Mouse (Mus musculus): ENCODE measurements around the gene Impg1. TPM values are rescaled to one million over a fixed set of nuclear protein-coding genes. Genes with fewer than 3 reads are reported as not detected.

Gene Impg1
- total RNA-seq, 2 experiments from 2014 or later: 0.16 to 0.20 TPM

DNA sequence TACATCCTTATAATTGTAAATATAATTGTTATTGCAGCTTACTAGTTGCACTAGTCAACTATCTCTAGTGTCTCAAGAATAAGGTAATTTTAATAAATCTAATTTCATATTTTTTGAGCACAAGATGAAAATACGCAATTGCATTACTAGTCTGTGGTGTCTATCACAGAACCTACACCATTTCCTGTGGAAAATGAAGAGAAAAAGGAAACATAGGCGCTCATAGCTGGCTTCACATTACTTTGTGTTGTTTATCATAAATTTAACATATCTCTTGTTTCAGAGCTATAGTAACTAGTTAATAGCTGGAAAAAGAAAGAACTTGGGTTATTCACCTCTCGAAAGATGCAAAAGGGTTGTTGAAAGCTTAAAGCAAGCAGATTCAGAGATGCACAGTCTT is 182.9 kb downstream of the Impg1 start:
- no peak for DNase-seq

DNA sequence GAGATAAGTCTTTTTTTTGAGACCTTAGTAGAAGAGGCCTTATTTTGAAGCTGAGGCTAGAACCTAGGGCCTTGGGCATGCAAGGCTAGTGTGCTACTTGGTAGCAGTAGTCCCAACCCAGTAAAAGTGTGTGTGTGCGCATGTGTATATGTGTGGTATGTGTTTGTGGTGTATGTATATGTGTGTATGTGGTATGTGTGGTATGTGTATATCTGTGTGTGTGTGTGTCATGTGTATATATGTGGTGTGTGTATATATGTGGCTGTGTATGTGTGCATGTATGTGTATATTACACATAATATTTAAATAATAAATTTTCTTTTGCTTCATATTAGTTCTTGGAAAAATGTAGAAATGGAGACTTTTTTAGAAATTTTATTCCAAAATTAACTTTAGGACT is 184.6 kb downstream of the Impg1 start:
- DNase-seq: no peak

DNA sequence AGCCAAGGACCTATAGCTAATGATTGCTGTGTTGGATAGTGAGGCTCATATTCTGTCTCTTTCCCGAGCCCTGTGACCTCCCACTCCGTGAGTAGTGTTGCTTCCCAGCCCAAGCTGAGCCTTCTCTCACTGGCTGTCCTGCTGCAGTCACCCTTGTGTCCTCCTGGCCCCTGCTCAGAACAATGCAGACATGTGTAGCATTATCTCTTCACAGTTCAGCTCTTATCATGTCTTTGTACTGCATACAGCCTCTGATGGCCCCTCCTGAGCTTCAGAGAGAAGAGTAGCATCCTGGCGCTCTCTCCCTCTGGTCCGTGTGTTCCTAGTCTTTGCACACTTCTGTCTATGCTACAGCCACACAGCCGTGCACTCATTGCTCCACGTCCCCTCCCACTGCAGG is 187.5 kb downstream of the Impg1 start:
- DNase-seq: no peak

DNA sequence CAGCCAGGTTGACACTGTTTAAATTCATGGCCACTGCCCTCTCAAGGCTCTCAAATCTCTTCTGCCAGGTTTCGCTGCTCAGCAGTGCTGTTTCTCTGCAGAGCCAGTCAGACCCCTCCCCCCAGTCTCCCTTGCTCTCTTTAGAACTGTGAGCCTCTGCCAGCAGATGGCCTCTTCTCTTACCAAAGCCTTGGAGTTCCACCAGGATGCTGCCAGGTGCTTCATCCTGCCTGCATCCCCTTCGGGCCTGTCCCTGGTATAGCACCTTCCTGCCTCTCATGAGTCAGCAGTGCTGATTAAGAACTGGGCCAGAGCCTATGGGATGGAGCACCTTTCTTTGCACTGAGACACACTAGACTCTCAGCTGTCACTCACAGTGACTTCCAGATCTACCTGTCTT is 188.1 kb downstream of the Impg1 start:
- DNase-seq: no peak

DNA sequence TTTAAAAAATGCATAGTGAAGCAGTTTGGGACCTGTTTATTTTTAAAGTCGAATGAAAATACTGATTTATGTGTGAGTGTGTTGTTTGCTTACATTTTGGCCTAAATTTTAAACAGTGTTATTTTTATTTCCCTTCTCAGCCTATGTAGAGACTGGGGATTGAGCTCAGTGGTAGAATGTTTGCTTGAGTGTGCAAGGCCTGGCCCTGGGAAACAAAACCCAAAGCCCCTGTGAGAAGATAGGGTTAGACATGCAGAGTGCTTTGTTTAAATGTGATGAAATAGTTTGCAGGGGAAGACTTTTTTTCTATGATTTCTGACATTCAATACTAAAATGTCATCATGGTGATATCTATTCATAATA is 189.5 kb downstream of the Impg1 start:
- no peak for DNase-seq

DNA sequence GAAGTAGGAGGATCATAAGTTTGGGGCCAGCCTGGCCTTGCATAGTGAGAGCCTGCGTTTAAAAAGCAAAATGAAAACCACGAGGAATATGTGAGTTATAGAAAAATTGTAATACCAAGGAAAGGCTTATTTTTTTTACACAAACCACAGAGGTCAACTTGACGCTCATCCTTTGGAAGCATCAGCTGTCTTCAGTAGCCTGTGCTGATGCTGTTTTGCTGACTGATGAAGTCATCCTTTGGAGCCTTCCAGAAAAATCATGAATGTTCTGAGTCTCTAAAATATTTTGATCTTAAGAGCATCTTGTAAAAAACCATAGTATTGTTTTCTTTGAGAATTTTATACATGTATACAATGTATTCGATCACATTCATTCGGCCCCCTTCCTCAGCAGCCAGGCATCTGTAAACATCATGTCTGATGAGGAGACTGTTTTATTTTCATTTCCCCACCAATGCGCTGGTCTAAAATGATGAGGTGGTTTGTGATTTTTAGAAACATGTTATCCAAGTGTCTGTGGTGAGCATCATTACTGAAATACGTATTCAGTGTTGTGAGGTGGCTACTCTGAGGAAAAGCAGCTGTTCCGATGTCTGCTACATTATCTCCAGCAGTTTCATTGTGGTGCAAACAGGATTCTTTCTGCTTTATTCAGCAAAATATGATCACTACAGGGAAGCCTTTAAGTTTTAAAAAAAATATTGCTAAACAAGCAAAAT is 190.1 kb downstream of the Impg1 start:
- DNase-seq: no peak

DNA sequence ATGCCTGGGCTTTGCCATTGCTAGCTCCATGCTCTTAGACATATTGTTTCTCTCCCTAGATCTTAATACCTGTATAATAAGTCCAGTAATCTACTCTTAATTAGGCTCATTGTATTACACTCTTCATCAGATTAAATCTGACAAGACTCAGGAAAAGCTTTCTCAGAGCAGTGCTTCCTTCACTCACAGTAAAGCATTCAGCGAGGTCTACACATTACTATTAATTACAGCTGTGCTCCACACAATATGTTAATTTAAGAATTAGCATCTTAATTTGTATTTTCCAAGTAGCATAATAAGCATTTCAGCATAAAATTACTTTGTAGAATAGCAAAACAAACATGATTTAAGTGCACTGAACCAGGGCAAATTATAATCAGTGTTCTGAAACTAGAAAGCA is 192.3 kb downstream of the Impg1 start:
- DNase-seq: no peak

DNA sequence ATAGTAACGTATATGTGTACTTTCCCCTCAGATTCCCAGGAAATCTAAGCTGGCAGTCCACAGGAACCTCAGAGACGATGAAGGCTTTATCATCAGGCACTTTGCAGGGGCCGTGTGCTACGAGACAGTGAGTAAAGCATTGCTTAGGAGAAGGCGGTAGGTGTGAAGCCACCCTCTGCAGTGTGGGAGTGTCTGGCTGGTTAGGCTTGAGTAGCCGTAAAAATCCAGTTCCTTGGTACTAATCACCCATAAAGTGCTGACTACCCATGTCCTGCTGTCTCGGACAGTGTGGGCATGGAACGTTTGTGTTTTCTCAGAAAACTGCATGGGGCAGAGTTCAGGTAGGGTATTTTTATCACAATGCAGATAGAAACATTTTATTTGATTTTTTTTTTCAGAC is 195.7 kb downstream of the Impg1 start:
- no peak for DNase-seq

DNA sequence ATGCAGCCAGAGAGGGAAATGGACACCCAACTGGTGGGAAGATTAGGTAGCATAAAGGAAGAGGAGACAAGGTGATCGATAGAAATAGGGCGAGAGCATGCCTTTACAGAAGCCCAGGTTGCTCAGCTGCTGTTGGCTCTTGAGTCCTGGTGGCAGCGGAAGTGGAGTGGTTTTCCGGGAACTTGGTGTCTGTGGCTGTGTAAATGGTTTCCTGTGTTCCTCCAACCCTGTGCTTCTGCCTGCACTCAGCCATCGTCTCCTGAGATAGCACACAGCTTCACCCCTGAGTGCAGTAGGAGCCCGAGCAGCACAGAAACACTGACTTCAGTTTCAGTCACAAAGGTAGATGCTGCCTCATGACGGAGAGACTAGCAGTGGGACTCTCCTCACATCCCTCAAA is 198.8 kb downstream of the Impg1 start:
- no peak for DNase-seq

DNA sequence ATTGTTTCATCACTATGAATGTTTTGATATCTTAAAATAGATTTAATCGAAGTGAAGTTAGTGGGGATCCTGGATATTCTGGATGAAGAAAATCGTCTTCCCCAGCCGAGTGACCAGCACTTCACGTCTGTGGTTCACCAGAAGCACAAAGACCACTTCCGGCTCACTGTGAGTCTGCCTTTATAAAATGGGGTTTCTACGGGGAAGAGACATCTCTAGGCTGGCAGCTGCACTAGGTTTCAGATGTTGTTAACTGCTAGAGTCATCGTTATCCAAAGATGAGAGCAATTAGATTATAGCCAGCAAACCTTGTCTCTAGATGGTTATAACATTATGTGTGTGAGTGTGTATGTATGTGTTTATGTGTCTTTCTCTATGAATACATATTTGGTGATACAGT is 199.2 kb downstream of the Impg1 start:
- DNase-seq: no peak

All from gastrocnemius, postnatal 10 days (tissue).